Comparison of ENCODE assay signal across 16 mouse cellular contexts in genomic region chr5:123641259-123641900, GRCm38 (mm10). TPM values are rescaled to one million over a fixed set of nuclear protein-coding genes. Genes with fewer than 3 reads are reported as not detected.
A peak's percentile ranks its signal among the peaks of the same experiment; 100 is the strongest.
DNase-seq lines count a peak whose midpoint lies in the region; ATAC-seq and TF ChIP-seq lines count a peak whose summit lies in the region.
"Had no signal": no experiment of that assay in that cellular context is flagged by ENCODE, and none has a peak within 500 bp of the region (broad histone marks: within the 10 kb centered on the region; RNA-seq: fewer than 3 reads in every experiment).

No protein-coding gene starts in this region.

- H3K9ac ChIP-seq in heart, adult 2 months (ENCODE audit: low read depth, low read length), result no peak overlapping the region
- no peak overlapping the region for H3K9ac ChIP-seq in lung, embryonic 14.5 days
- H3K9ac ChIP-seq in lung, embryonic 15.5 days, result no peak overlapping the region
- no peak overlapping the region for H3K9ac ChIP-seq in stomach, postnatal 0 days (ENCODE audit: low read length)
- H3K9ac ChIP-seq: embryonic facial prominence, embryonic 13.5 days; forebrain, embryonic 12.5 days; limb, embryonic 15.5 days; neural tube, embryonic 12.5 days had no signal

- 0 out of 2 replicates have a peak, but pooled peaks have one; percentile 20 for TF ChIP-seq EP300 in heart, adult 2 months (IDR thresholded peaks at IDR 0.05; ENCODE audit: insufficient read depth, low read depth, low read length)
- no peak for TF ChIP-seq EP300 in stomach, postnatal 0 days (optimal IDR thresholded peaks at IDR 0.05)

- ATAC-seq in lung, embryonic 14.5 days (ENCODE audit: insufficient read depth), result peak; percentile 84
- peak; percentile 96 for ATAC-seq in lung, embryonic 15.5 days (ENCODE audit: borderline replicate concordance, extremely low read depth, low FRiP score, low TSS enrichment)
- no peak for ATAC-seq in stomach, postnatal 0 days (ENCODE audit: low FRiP score, low TSS enrichment)
- no peak for ATAC-seq in erythroid progenitor cell, adult 5-6 weeks (replicated peaks; ENCODE audit: low FRiP score, poor library complexity, severe bottlenecking)
- ATAC-seq: inflammation-experienced regulatory T-cells, adult 6 months had no signal

- DNase-seq in heart, adult 2 months, result no peak
- no peak for DNase-seq in heart, embryonic 10.5 days (ENCODE audit: low spot score)
- DNase-seq in lung, embryonic 14.5 days, result peak; percentile 77
- no peak for DNase-seq in lung, adult 2 months
- no peak for DNase-seq in stomach, postnatal 0 days (ENCODE audit: low spot score)
- no peak for DNase-seq in kidney, adult 11 months
- DNase-seq: cerebellum, adult 2 months; right cerebral cortex, postnatal 25 days had no signal

- H3K4me2 ChIP-seq in lung, embryonic 14.5 days, result no peak overlapping the region
- H3K4me2 ChIP-seq in lung, embryonic 15.5 days, result no peak overlapping the region
- H3K4me2 ChIP-seq in stomach, postnatal 0 days (replicated peaks; ENCODE audit: low read depth), result no peak overlapping the region
- H3K4me2 ChIP-seq: embryonic facial prominence, embryonic 13.5 days; forebrain, embryonic 12.5 days; limb, embryonic 15.5 days; neural tube, embryonic 12.5 days had no signal

- H3K27me3 ChIP-seq in heart, adult 2 months (ENCODE audit: control insufficient read depth, insufficient read depth, low read length), result no peaks in the 10 kb centered on the region
- H3K27me3 ChIP-seq in heart, embryonic 10.5 days (ENCODE audit: insufficient read depth, poor library complexity, severe bottlenecking), result no peaks in the 10 kb centered on the region
- no peaks in the 10 kb centered on the region for H3K27me3 ChIP-seq in lung, embryonic 14.5 days (ENCODE audit: insufficient read depth, low read length)
- H3K27me3 ChIP-seq in lung, embryonic 15.5 days, result no peaks in the 10 kb centered on the region
- H3K27me3 ChIP-seq in stomach, postnatal 0 days (ENCODE audit: control insufficient read depth, insufficient read depth, low read length), result no peaks in the 10 kb centered on the region
- H3K27me3 ChIP-seq: embryonic facial prominence, embryonic 13.5 days; forebrain, embryonic 12.5 days; limb, embryonic 15.5 days; neural tube, embryonic 12.5 days had no signal

- TF ChIP-seq CTCF in heart, adult 2 months (IDR thresholded peaks at IDR 0.05), result no peak
- no peak for TF ChIP-seq CTCF in lung, embryonic 14.5 days (IDR thresholded peaks at IDR 0.05; ENCODE audit: low read depth)
- TF ChIP-seq CTCF in lung, adult 2 months (IDR thresholded peaks at IDR 0.05; ENCODE audit: insufficient read depth, low read length), result no peak
- no peak for TF ChIP-seq CTCF in stomach, postnatal 0 days (IDR thresholded peaks at IDR 0.05; ENCODE audit: low read depth)

- H3K79me2 ChIP-seq in heart, adult 2 months (replicated peaks; ENCODE audit: control insufficient read depth, insufficient read depth, low read length), result no peaks in the 10 kb centered on the region

- peaks cover 3% of the 10 kb centered on the region for H3K4me1 ChIP-seq in heart, adult 2 months (ENCODE audit: control insufficient read depth, insufficient read depth, low read length)
- H3K4me1 ChIP-seq in heart, embryonic 10.5 days, result 0 out of 2 replicates have a peak, but pooled peaks cover 4% of the 10 kb centered on the region
- H3K4me1 ChIP-seq in lung, embryonic 14.5 days (ENCODE audit: insufficient read depth), result no peaks in the 10 kb centered on the region
- H3K4me1 ChIP-seq in lung, adult 2 months (ENCODE audit: control insufficient read depth, insufficient read depth, low read length), result peaks cover 3% of the 10 kb centered on the region; the same call in 1 of the 2 replicates
- 0 out of 2 replicates have a peak, but pooled peaks cover 3% of the 10 kb centered on the region for H3K4me1 ChIP-seq in lung, embryonic 15.5 days
- H3K4me1 ChIP-seq in stomach, postnatal 0 days (replicated peaks; ENCODE audit: control insufficient read depth, insufficient read depth), result no peaks in the 10 kb centered on the region
- H3K4me1 ChIP-seq: embryonic facial prominence, embryonic 13.5 days; forebrain, embryonic 12.5 days; hindbrain, embryonic 10.5 days; limb, embryonic 15.5 days; neural tube, embryonic 12.5 days had no signal

- no peak for TF ChIP-seq POLR2A in heart, adult 2 months (IDR thresholded peaks at IDR 0.05; ENCODE audit: insufficient read depth, low read depth, low read length)
- no peak for TF ChIP-seq POLR2A in lung, adult 2 months (IDR thresholded peaks at IDR 0.05; ENCODE audit: borderline replicate concordance, extremely low read depth, low read depth, low read length)

- 41% methylated on average over 7 of the region's 7 CpGs for WGBS in heart, adult 2 months
- 74% methylated on average over 7 of the region's 7 CpGs for WGBS in heart, embryonic 10.5 days
- WGBS in lung, embryonic 14.5 days, result 54% methylated on average over 7 of the region's 7 CpGs
- whole genome bisulfite sequencing in lung, adult 2 months, result 51% methylated on average over 7 of the region's 7 CpGs
- WGBS in lung, embryonic 15.5 days, result 48% methylated on average over 7 of the region's 7 CpGs
- 73% methylated on average over 7 of the region's 7 CpGs for WGBS in stomach, postnatal 0 days

- peak overlapping the region; percentile 38; the same call in 1 of the 2 replicates for H3K27ac ChIP-seq in heart, adult 2 months
- no peak overlapping the region for H3K27ac ChIP-seq in heart, embryonic 10.5 days
- H3K27ac ChIP-seq in lung, embryonic 14.5 days (ENCODE audit: low read depth), result peak overlapping the region; percentile 55; the same call in 1 of the 2 replicates
- H3K27ac ChIP-seq in lung, embryonic 15.5 days, result peak overlapping the region; percentile 54; the same call in 1 of the 2 replicates
- no peak overlapping the region for H3K27ac ChIP-seq in stomach, postnatal 0 days (replicated peaks)
- H3K27ac ChIP-seq: embryonic facial prominence, embryonic 13.5 days; forebrain, embryonic 12.5 days; hindbrain, embryonic 10.5 days; limb, embryonic 15.5 days; neural tube, embryonic 12.5 days had no signal

- no peaks in the 10 kb centered on the region; the same call in 1 of the 2 replicates for H3K36me3 ChIP-seq in heart, adult 2 months (ENCODE audit: control insufficient read depth, insufficient read depth, low read length)
- peaks cover 70% of the 10 kb centered on the region for H3K36me3 ChIP-seq in heart, embryonic 10.5 days
- H3K36me3 ChIP-seq in lung, embryonic 14.5 days (ENCODE audit: insufficient read depth), result peaks cover 44% of the 10 kb centered on the region
- H3K36me3 ChIP-seq in lung, embryonic 15.5 days, result peaks cover 29% of the 10 kb centered on the region
- peaks cover 15% of the 10 kb centered on the region for H3K36me3 ChIP-seq in stomach, postnatal 0 days (ENCODE audit: control insufficient read depth, insufficient read depth, low read length)

- intact Hi-C loops in heart, adult 2 months (cut with DNase I), result no loop called here

- H3K4me3 ChIP-seq in heart, adult 2 months, result no peak overlapping the region
- no peak overlapping the region for H3K4me3 ChIP-seq in heart, embryonic 10.5 days
- no peak overlapping the region for H3K4me3 ChIP-seq in lung, embryonic 14.5 days (ENCODE audit: low read depth, low read length)
- H3K4me3 ChIP-seq in lung, adult 2 months (replicated peaks; ENCODE audit: extremely low read depth, low read depth, low read length), result no peak overlapping the region
- H3K4me3 ChIP-seq in lung, embryonic 15.5 days, result no peak overlapping the region
- no peak overlapping the region for H3K4me3 ChIP-seq in stomach, postnatal 0 days (ENCODE audit: low read depth, low read length)
- H3K4me3 ChIP-seq: embryonic facial prominence, embryonic 13.5 days; forebrain, embryonic 12.5 days; hindbrain, embryonic 10.5 days; limb, embryonic 15.5 days; neural tube, embryonic 12.5 days had no signal

- no peaks in the 10 kb centered on the region for H3K9me3 ChIP-seq in heart, embryonic 10.5 days
- H3K9me3 ChIP-seq in lung, embryonic 14.5 days (ENCODE audit: low read depth, low read length), result no peaks in the 10 kb centered on the region
- no peaks in the 10 kb centered on the region for H3K9me3 ChIP-seq in lung, embryonic 15.5 days
- H3K9me3 ChIP-seq in stomach, postnatal 0 days (ENCODE audit: control insufficient read depth, low read length), result no peaks in the 10 kb centered on the region
- H3K9me3 ChIP-seq: embryonic facial prominence, embryonic 13.5 days; forebrain, embryonic 12.5 days; hindbrain, embryonic 10.5 days; limb, embryonic 15.5 days; neural tube, embryonic 12.5 days had no signal

RNA-seq across cellular contexts. Expression of gene Clip1, which starts 43.0 kb away (rescaled TPM):
- total RNA-seq in heart, adult 2 months (2021), result 100 to 1,000 TPM; 156 to 195 TPM
- polyA plus RNA-seq in heart, adult 2 months (2012; rRNA removed), result 77.2 and 107 TPM in 2 replicates
- polyA plus RNA-seq in heart, embryonic 10.5 days (2016; fragmentation: Nextera tagmentation; extraction: Ambion mirVana), result 49.1 and 56.0 TPM in 2 replicates
- 33.8 and 33.9 TPM in 2 replicates for polyA plus RNA-seq in lung, embryonic 14.5 days (2014; fragmentation: Nextera tagmentation; extraction: Ambion mirVana)
- 30.3 and 49.8 TPM in 2 replicates for polyA plus RNA-seq in lung, adult 2 months (2012; rRNA removed)
- 35.5 and 39.1 TPM in 2 replicates for polyA plus RNA-seq in lung, embryonic 15.5 days (2015; fragmentation: Nextera tagmentation; extraction: Ambion mirVana)
- 36.1 and 41.4 TPM in 2 replicates for polyA plus RNA-seq in stomach, postnatal 0 days (2015; fragmentation: Nextera tagmentation; extraction: Ambion mirVana)
- total RNA-seq in erythroid progenitor cell, adult 5-6 weeks (2015; ENCODE audit: low replicate concordance), result 19.5 and 28.1 TPM in 2 replicates
- 15.1 and 21.3 TPM in 2 replicates for total RNA-seq in erythroid progenitor cell, adult 5-6 weeks (2017; ENCODE audit: low replicate concordance)

Comparison
In these comparisons a context has a peak if more than half of its experiments do, and no peak if none do; other contexts are left out.
1. H3K27ac ChIP-seq: peak in heart, adult 2 months (single experiment), lung, embryonic 14.5 days (single experiment) and lung, embryonic 15.5 days (single experiment); none in heart, embryonic 10.5 days (single experiment) and stomach, postnatal 0 days (single experiment).
2. ATAC-seq: peak in lung, embryonic 14.5 days (single experiment) and lung, embryonic 15.5 days (single experiment); none in stomach, postnatal 0 days (single experiment) and erythroid progenitor cell, adult 5-6 weeks (single experiment).